Mouse (Mus musculus) intestine, embryonic 15.5 days (tissue): Measurements from ENCODE around the gene Ezh2. TPM values are rescaled to one million over a fixed set of nuclear protein-coding genes. Genes with fewer than 3 reads are reported as not detected.
"Not testable (repeated sequence)": the region's sequence is repeated elsewhere in the genome, so short reads cannot be mapped to it uniquely, and the experiment has no call there.

Experiments used
- ATAC-seq: fragments of 200-750 bp; cut with Nextera tagmentation; 2 replicates; pipeline ENCODE4 v1.8.0; 2017; ENCODE audit warnings: moderate TSS enrichment, moderate library complexity
- H3K27ac ChIP-seq: fragments of 300-500 bp; sonication (generic); 2 replicates; pipeline ENCODE4 v1.5.1; 2015; ENCODE audit warnings: mild to moderate bottlenecking, inconsistent platforms
- H3K27me3 ChIP-seq: fragments of 300-500 bp; sonication (generic); replicated peaks from 2 replicates; pipeline ENCODE4 v1.6.1; 2015; ENCODE audit warnings: inconsistent platforms
- H3K36me3 ChIP-seq: fragments of 300-500 bp; sonication (generic); 2 replicates; pipeline ENCODE4 v1.6.1; 2015; ENCODE audit warnings: inconsistent platforms
- H3K4me1 ChIP-seq: fragments of 300-500 bp; sonication (generic); replicated peaks from 2 replicates; pipeline ENCODE4 v1.6.1; 2015; ENCODE audit warnings: inconsistent platforms
- H3K4me2 ChIP-seq: fragments of 300-500 bp; sonication (generic); replicated peaks from 2 replicates; pipeline ENCODE4 v1.6.1; 2015; ENCODE audit warnings: mild to moderate bottlenecking, inconsistent platforms
- H3K4me3 ChIP-seq: fragments of 300-500 bp; sonication (generic); replicated peaks from 2 replicates; pipeline ENCODE4 v1.5.1; 2015; ENCODE audit warnings: inconsistent platforms
- H3K9ac ChIP-seq: fragments of 300-500 bp; sonication (generic); 2 replicates; pipeline ENCODE4 v1.6.1; 2015; ENCODE audit warnings: inconsistent platforms
- H3K9me3 ChIP-seq: fragments of 300-500 bp; sonication (generic); 2 replicates; pipeline ENCODE4 v1.6.1; 2016; ENCODE audit warnings: inconsistent platforms
- WGBS: fragments of 180-500 bp; shearing (Covaris S2); methylation state at CpG from one replicate; pipeline ENCODE4 v1.1.7; 2015; 5-methylcytosine and 5-hydroxymethylcytosine counted together
- polyA plus RNA-seq: library from polyadenylated mRNA; unstranded; fragments of >200 nt; fragmentation: Nextera tagmentation; extraction: Ambion mirVana; gene quantifications from 2 replicates; pipeline ENCODE4 v1.2.1, GENCODE M21; 2015

Ezh2 gene
- 66.6 and 77.2 TPM in 2 replicates for polyA plus RNA-seq

- Histone ChIP-seq H3K27ac (peak within 1 kb of the TSS; percentile 99), H3K9me3 (no peaks in the 10 kb centered on the region), H3K4me1 (0 out of 2 replicates have a peak, but pooled peaks cover 2% of the 10 kb centered on the region), H3K4me3 (peak within 1 kb of the TSS; percentile 94), H3K27me3 (no peaks in the 10 kb centered on the region), H3K4me2 (peak within 1 kb of the TSS; percentile 84), H3K9ac (peak within 1 kb of the TSS; percentile 94), H3K36me3 (no peaks in the 10 kb centered on the region)
- WGBS: under 1% methylated on average over 65 of the region's 69 CpGs
- ATAC-seq: peak; percentile 99
Observed at GRCm38 (mm10) chr6:47594926-47595623, at the start of gene Ezh2. Ezh2 (minus strand) TSS chr6:47595341.

DNA sequence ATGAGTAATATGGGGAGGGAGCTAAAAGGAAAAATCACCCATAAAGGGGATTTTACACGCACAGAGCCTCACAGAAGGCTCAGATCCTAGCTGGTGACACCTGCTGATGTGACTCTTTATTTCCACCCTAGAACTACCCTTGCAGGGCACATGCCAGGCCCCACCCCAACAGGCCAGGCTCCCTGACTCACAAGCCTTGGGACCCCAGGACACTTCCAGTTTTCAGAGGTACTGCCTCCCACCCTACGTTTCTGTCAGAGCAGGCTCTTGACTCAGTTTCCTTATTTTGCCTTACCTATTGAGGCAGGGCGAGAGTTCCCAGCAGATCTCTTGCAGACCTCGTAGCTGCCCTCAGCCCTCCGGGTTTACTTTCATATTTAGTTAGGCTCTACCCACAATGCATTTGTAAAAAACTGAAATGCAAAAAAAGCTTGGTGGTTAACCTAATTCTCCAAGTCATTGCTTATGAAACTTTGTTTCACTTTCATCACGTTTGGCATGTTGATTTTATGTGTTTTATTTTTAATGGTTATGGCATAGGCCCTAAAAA, 41.5 kb upstream of the Ezh2 start:
- no peaks in the 10 kb centered on the region for H3K9me3 ChIP-seq
- no peaks in the 10 kb centered on the region for H3K27me3 ChIP-seq
- H3K4me3 ChIP-seq: no peak overlapping the region
- H3K4me1 ChIP-seq: no peaks in the 10 kb centered on the region
- 72% methylated on average over 6 of the region's 6 CpGs for WGBS
- H3K27ac ChIP-seq: no peak overlapping the region
- H3K9ac ChIP-seq: no peak overlapping the region
- ATAC-seq: no peak
- H3K4me2 ChIP-seq: no peak overlapping the region
- H3K36me3 ChIP-seq: no peaks in the 10 kb centered on the region

GRCm38 (mm10) chr6:47635995-47636526, 40.9 kb upstream of the Ezh2 start:
- no peaks in the 10 kb centered on the region for H3K4me1 ChIP-seq
- H3K9me3 ChIP-seq: no peaks in the 10 kb centered on the region
- no peaks in the 10 kb centered on the region for H3K36me3 ChIP-seq
- no peak overlapping the region for H3K9ac ChIP-seq
- H3K27ac ChIP-seq: no peak overlapping the region
- WGBS: 75% methylated on average over 5 of the region's 5 CpGs
- no peak overlapping the region for H3K4me3 ChIP-seq
- no peak for ATAC-seq
- no peak overlapping the region for H3K4me2 ChIP-seq
- no peaks in the 10 kb centered on the region for H3K27me3 ChIP-seq

DNA sequence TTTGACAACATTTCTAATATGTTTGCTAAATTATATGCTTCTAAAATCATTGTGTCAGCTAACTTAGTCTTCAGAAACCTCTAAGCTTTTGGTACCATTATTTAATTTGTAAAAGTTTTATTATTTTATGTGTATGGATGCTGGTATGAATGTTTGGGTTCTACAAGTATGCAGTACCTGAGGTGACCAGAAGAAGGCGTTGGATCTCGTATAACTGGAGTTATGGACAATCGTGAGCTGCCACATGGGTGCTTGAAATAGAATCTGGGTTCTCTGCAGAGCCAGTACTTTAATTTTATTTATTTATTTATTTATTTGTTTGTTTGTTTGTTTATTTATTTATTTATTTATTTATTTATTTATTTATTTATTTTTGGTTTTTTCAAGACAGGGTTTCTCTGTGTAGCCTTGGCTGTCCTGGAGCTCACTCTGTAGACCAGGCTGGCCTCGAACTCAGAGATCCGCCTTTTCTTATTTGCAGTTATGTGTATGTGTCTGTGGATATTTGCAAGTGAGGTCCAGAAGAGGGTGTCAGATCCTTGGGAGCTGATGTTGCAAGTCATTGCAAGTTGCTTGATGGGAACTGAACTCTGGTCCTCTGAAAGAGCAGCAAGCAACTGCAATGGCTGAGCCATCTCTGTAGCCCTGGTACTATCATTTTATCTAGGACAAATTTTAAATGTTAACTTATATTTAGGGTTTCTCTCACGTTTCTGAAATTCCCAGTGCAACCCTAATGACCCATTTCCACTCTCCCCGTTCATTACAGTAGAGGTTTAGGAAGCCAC, 40.3 kb upstream of the Ezh2 start:
- H3K9me3 ChIP-seq: no peaks in the 10 kb centered on the region
- no peak overlapping the region for H3K4me3 ChIP-seq
- WGBS: 73% methylated on average over 7 of the region's 7 CpGs
- no peak overlapping the region for H3K4me2 ChIP-seq
- H3K27me3 ChIP-seq: no peaks in the 10 kb centered on the region
- no peak for ATAC-seq
- no peaks in the 10 kb centered on the region for H3K36me3 ChIP-seq
- no peaks in the 10 kb centered on the region for H3K4me1 ChIP-seq
- no peak overlapping the region for H3K9ac ChIP-seq
- H3K27ac ChIP-seq: no peak overlapping the region

DNA sequence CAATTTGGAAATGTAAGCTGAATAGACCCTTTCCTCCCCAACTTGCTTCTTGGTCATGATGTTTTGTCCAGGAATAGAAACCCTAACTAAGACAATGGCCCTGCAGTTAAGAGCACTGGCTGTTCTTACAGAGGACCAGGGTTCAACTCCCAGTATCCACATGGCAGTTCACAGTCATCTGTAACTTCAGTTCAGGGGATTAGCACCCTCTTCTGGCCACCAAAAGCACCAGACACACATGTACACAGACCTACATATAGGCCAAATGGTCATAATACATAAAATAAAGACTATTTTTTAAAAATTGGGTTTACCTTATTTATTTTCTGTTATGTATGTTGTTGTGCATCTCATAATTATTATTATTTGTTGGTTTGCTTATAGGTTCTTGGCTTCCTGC, 38.3 kb upstream of the Ezh2 start:
- H3K27ac ChIP-seq: no peak overlapping the region
- no peaks in the 10 kb centered on the region for H3K4me1 ChIP-seq
- H3K4me2 ChIP-seq: no peak overlapping the region
- H3K27me3 ChIP-seq: no peaks in the 10 kb centered on the region
- no peaks in the 10 kb centered on the region for H3K9me3 ChIP-seq
- H3K36me3 ChIP-seq: no peaks in the 10 kb centered on the region
- no peak for ATAC-seq
- H3K4me3 ChIP-seq: no peak overlapping the region
- no peak overlapping the region for H3K9ac ChIP-seq

DNA sequence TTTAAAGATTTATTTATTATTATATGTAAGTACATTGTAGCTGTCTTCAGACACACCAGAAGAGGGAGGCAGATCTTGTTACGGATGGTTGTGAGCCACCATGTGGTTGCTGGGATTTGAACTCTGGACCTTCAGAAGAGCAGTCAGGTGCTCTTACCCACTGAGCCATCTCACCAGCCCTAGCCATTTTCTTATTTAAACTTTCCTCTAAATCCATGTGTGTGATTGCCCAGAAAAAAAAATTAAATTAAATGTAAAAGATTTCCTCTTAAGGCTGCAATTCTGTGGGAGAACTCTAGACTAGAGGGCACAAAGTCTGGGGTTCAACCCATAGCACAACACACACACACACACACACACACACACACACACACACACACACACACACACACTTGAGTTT, 34.9 kb upstream of the Ezh2 start:
- not testable (repeated sequence) for H3K36me3 ChIP-seq, ATAC-seq, H3K4me1 ChIP-seq, H3K9ac ChIP-seq, H3K4me3 ChIP-seq, H3K27me3 ChIP-seq, H3K27ac ChIP-seq, H3K4me2 ChIP-seq, H3K9me3 ChIP-seq
- 88% methylated on average over 1 of the region's 1 CpGs for WGBS

DNA sequence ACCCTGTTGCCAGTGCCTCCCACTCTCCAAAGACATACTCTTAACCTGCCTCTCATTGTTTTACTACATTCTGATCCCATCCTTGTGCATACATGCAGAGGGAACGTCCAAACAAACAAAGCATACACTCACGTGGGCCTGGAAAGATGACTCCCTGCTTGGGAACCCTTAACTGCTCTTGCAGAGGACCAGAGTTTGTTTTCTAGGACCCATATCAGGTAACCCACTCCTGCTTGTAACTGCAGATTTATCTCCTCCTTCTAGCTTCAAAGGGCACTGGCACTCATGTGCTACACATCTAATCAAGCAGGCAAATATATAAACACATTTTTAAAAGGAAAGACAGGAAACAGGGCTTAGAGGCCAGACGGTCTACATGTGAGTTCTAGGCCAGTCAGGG, 32.8 kb upstream of the Ezh2 start:
- no peak overlapping the region for H3K27ac ChIP-seq
- no peak overlapping the region for H3K4me3 ChIP-seq
- H3K27me3 ChIP-seq: no peaks in the 10 kb centered on the region
- H3K4me2 ChIP-seq: no peak overlapping the region
- no peaks in the 10 kb centered on the region for H3K9me3 ChIP-seq
- no peaks in the 10 kb centered on the region for H3K36me3 ChIP-seq
- H3K9ac ChIP-seq: no peak overlapping the region
- WGBS: 25% methylated on average over 3 of the region's 3 CpGs
- no peaks in the 10 kb centered on the region for H3K4me1 ChIP-seq
- ATAC-seq: no peak

DNA sequence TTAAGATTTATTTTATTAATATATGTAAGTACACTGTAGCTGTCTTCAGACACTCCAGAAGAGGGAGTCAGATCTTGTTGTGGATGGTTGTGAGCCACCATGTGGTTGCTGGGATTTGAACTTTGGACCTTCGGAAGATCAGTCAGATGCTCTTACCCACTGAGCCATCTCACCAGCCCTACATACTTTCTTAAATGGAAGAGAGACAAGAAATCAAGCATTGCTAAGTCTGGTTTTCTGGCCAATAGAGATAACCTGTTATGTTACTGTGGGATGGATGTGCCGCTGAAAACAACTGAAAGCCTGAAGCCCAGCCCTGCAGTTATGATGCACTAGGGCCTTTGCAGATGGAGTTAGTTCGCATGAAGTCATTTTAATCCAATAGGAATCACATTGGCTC, 31.8 kb upstream of the Ezh2 start:
- H3K4me3 ChIP-seq, H3K9ac ChIP-seq, H3K4me2 ChIP-seq, H3K27ac ChIP-seq, H3K36me3 ChIP-seq, H3K9me3 ChIP-seq, ATAC-seq, H3K4me1 ChIP-seq, H3K27me3 ChIP-seq: not testable (repeated sequence)
- 88% methylated on average over 3 of the region's 3 CpGs for WGBS

GRCm38 (mm10) chr6:47621039-47621438, 25.9 kb upstream of the Ezh2 start:
- Histone ChIP-seq H3K4me2 (no peak overlapping the region), H3K9me3 (no peaks in the 10 kb centered on the region), H3K27ac (no peak overlapping the region), H3K4me1 (no peaks in the 10 kb centered on the region), H3K36me3 (no peaks in the 10 kb centered on the region), H3K27me3 (no peaks in the 10 kb centered on the region), H3K4me3 (no peak overlapping the region), H3K9ac (no peak overlapping the region)
- WGBS: 67% methylated on average over 2 of the region's 2 CpGs
- no peak for ATAC-seq

- not testable (repeated sequence) for H3K27ac ChIP-seq, H3K9me3 ChIP-seq, ATAC-seq, H3K4me2 ChIP-seq, H3K27me3 ChIP-seq, H3K36me3 ChIP-seq, H3K4me1 ChIP-seq, H3K9ac ChIP-seq, H3K4me3 ChIP-seq
- WGBS: 66% methylated on average over 5 of the region's 5 CpGs
Observed at GRCm38 (mm10) chr6:47608306-47608705, 13.2 kb upstream of the Ezh2 start.

DNA sequence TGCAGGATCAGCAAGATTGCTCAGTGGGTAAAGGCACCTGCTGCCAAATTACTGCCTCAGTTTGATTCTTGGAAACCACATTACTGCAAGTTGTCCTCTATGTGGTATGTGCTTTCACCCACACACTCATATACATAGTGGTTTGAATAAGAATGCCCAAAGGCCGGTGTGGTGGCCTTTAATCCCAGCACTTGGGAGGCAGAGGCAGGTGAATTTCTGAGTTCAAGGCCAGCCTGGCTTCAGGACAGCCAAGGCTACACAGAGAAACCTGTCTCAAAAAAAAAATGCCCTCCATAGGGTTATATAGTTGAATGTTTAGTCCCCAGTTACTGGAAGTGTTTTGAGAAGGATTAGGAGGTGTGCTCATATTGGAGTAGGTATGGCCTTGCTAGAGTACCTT, 6.8 kb upstream of the Ezh2 start:
- WGBS: 72% methylated on average over 1 of the region's 1 CpGs
- Histone ChIP-seq H3K27ac (no peak overlapping the region), H3K9ac (no peak overlapping the region), H3K4me1 (no peaks in the 10 kb centered on the region), H3K36me3 (no peaks in the 10 kb centered on the region), H3K27me3 (no peaks in the 10 kb centered on the region), H3K4me2 (no peak overlapping the region), H3K4me3 (no peak overlapping the region), H3K9me3 (no peaks in the 10 kb centered on the region)
- ATAC-seq: no peak

DNA sequence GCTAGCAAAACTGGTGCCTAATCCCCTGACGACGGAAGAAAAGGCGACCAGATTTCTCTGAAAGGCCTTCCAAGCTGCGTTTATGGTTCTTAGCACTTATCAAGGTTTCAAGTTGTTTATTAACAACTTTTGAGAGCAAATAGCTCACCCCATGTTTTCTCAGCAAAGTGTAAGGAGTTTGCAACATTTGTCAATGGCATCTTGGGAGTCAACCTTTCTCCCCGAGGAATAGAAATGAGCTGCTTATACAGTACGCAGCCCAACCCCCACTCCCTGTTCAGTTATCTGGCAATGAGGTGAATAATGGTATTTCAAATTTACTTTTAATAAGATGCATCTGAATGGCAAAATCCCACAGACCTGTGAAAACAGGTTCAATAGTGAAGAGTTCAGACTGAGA, 555 bp upstream of the Ezh2 start:
- Histone ChIP-seq H3K36me3 (no peaks in the 10 kb centered on the region), H3K27ac (peak overlapping the region; percentile 99), H3K9me3 (no peaks in the 10 kb centered on the region), H3K9ac (peak overlapping the region; percentile 76), H3K27me3 (no peaks in the 10 kb centered on the region), H3K4me1 (0 out of 2 replicates have a peak, but pooled peaks cover 2% of the 10 kb centered on the region), H3K4me3 (peak overlapping the region; percentile 94), H3K4me2 (peak overlapping the region; percentile 84)
- WGBS: 3% methylated on average over 6 of the region's 6 CpGs
- ATAC-seq: no peak; the same call in 1 of the 2 replicates
